Mouse (Mus musculus) liver, embryonic 16.5 days (tissue): ENCODE measurements around the gene Large2. TPM values are rescaled to one million over a fixed set of nuclear protein-coding genes. Genes with fewer than 3 reads are reported as not detected.

Experiments
- ATAC-seq: fragments of 200-750 bp; cut with Nextera tagmentation; 2 replicates; pipeline ENCODE4 v1.8.0; 2017; ENCODE audit warnings: low read depth, mild to moderate bottlenecking, moderate number of reproducible peaks, moderate library complexity
- H3K27ac ChIP-seq: fragments of 300-500 bp; sonication (generic); 2 replicates; pipeline ENCODE4 v1.5.1; 2014; ENCODE audit warnings: mild to moderate bottlenecking, low read length
- H3K27me3 ChIP-seq: fragments of 300-500 bp; sonication (generic); 2 replicates; pipeline ENCODE4 v1.6.1; 2014; ENCODE audit warnings: low read depth, low read length, mixed read lengths; ENCODE audit not compliant: control insufficient read depth, insufficient read depth
- H3K36me3 ChIP-seq: fragments of 300-500 bp; sonication (generic); 2 replicates; pipeline ENCODE4 v1.6.1; 2014; ENCODE audit warnings: mild to moderate bottlenecking; ENCODE audit not compliant: control insufficient read depth, insufficient read depth
- H3K4me1 ChIP-seq: fragments of 300-500 bp; sonication (generic); 2 replicates; pipeline ENCODE4 v1.6.1; 2014; ENCODE audit warnings: low read depth, low read length, mixed read lengths; ENCODE audit not compliant: control insufficient read depth
- H3K4me2 ChIP-seq: fragments of 300-500 bp; sonication (generic); 2 replicates; pipeline ENCODE4 v1.6.1; 2014; ENCODE audit warnings: low read depth, low read length, mixed read lengths
- H3K4me3 ChIP-seq: fragments of 300-500 bp; sonication (generic); 2 replicates; pipeline ENCODE4 v1.5.1; 2014; ENCODE audit warnings: low read depth, mild to moderate bottlenecking, low read length
- H3K9ac ChIP-seq: fragments of 300-500 bp; sonication (generic); 2 replicates; pipeline ENCODE4 v1.6.1; 2014; ENCODE audit warnings: low read depth, low read length
- H3K9me3 ChIP-seq: fragments of 300-500 bp; sonication (generic); replicated peaks from 2 replicates; pipeline ENCODE4 v1.6.1; 2016; ENCODE audit warnings: low read length; ENCODE audit not compliant: control insufficient read depth
- WGBS: fragments of 180-500 bp; shearing (Covaris S2); extraction: QIAGEN DNeasy Blood & Tissue Kit; methylation state at CpG from one replicate; pipeline ENCODE4 v1.1.7; 2014; ENCODE audit not compliant: insufficient replicate concordance; 5-methylcytosine and 5-hydroxymethylcytosine counted together
- polyA plus RNA-seq: library from polyadenylated mRNA; unstranded; fragments of >200 nt; fragmentation: Nextera tagmentation; extraction: Ambion mirVana; gene quantifications from 2 replicates; pipeline ENCODE4 v1.2.1, GENCODE M21; 2015

The Large2 gene
- 2.5 and 3.5 TPM in 2 replicates for polyA plus RNA-seq

- WGBS = 1% methylated on average over 16 of the region's 16 CpGs
- ATAC-seq = peak; percentile 16; the same call in 1 of the 2 replicates
- H3K4me3 ChIP-seq = peak within 1 kb of the TSS; percentile 93
- no peaks in the 10 kb centered on the region for H3K9me3 ChIP-seq
- peaks cover 21% of the 10 kb centered on the region for H3K4me1 ChIP-seq
- peak within 1 kb of the TSS; percentile 87 for H3K9ac ChIP-seq
- peaks cover 29% of the 10 kb centered on the region for H3K27me3 ChIP-seq
- peak within 1 kb of the TSS; percentile 99 for H3K4me2 ChIP-seq
- H3K36me3 ChIP-seq = peaks cover 16% of the 10 kb centered on the region
- peak within 1 kb of the TSS; percentile 86 for H3K27ac ChIP-seq
Measured at GRCm38 (mm10) chr2:92374514-92374913, at the start of gene Large2, which contains the start of gene Pex16. Gene Large2, minus strand, starts transcription at chr2:92374869. Gene Pex16, plus strand, starts transcription at chr2:92374676.

GRCm38 (mm10) chr2:92423702-92424461 is 49.2 kb upstream of the Large2 start:
- Histone ChIP-seq H3K4me3 (no peak overlapping the region), H3K36me3 (peaks cover 42% of the 10 kb centered on the region), H3K27me3 (no peaks in the 10 kb centered on the region), H3K9me3 (no peaks in the 10 kb centered on the region), H3K27ac (no peak overlapping the region), H3K4me1 (peaks cover 17% of the 10 kb centered on the region), H3K4me2 (no peak overlapping the region), H3K9ac (no peak overlapping the region)
- 66% methylated on average over 9 of the region's 9 CpGs for WGBS
- no peak for ATAC-seq

GRCm38 (mm10) chr2:92423156-92423555 is 48.5 kb upstream of the Large2 start:
- Histone ChIP-seq H3K4me1 (peaks cover 10% of the 10 kb centered on the region), H3K9me3 (no peaks in the 10 kb centered on the region), H3K27ac (no peak overlapping the region), H3K4me2 (no peak overlapping the region), H3K4me3 (no peak overlapping the region), H3K9ac (no peak overlapping the region), H3K27me3 (no peaks in the 10 kb centered on the region), H3K36me3 (peaks cover 42% of the 10 kb centered on the region)
- no peak for ATAC-seq
- 79% methylated on average over 9 of the region's 9 CpGs for WGBS

GRCm38 (mm10) chr2:92422388-92423135 is 47.9 kb upstream of the Large2 start:
- H3K36me3 ChIP-seq = peaks cover 42% of the 10 kb centered on the region
- no peak overlapping the region for H3K4me2 ChIP-seq
- H3K4me3 ChIP-seq = no peak overlapping the region
- ATAC-seq = no peak
- no peaks in the 10 kb centered on the region for H3K27me3 ChIP-seq
- peaks cover 8% of the 10 kb centered on the region for H3K4me1 ChIP-seq
- no peak overlapping the region; the same call in 1 of the 2 replicates for H3K27ac ChIP-seq
- H3K9ac ChIP-seq = no peak overlapping the region
- no peaks in the 10 kb centered on the region for H3K9me3 ChIP-seq
- 49% methylated on average over 10 of the region's 10 CpGs for WGBS

GRCm38 (mm10) chr2:92421723-92422387 is 47.2 kb upstream of the Large2 start:
- H3K4me2 ChIP-seq = no peak overlapping the region
- WGBS = 77% methylated on average over 7 of the region's 7 CpGs
- H3K27ac ChIP-seq = no peak overlapping the region; the same call in 1 of the 2 replicates
- ATAC-seq = peak; percentile 70
- no peak overlapping the region for H3K9ac ChIP-seq
- H3K36me3 ChIP-seq = peaks cover 42% of the 10 kb centered on the region
- H3K9me3 ChIP-seq = no peaks in the 10 kb centered on the region
- H3K4me3 ChIP-seq = no peak overlapping the region
- H3K27me3 ChIP-seq = no peaks in the 10 kb centered on the region
- H3K4me1 ChIP-seq = peaks cover 8% of the 10 kb centered on the region

- Histone ChIP-seq H3K9me3 (no peaks in the 10 kb centered on the region), H3K27ac (no peak overlapping the region), H3K36me3 (peaks cover 46% of the 10 kb centered on the region), H3K9ac (no peak overlapping the region), H3K4me2 (no peak overlapping the region), H3K4me3 (no peak overlapping the region), H3K4me1 (no peaks in the 10 kb centered on the region), H3K27me3 (no peaks in the 10 kb centered on the region)
- WGBS = 88% methylated on average over 10 of the region's 10 CpGs
- no peak for ATAC-seq
Measured at GRCm38 (mm10) chr2:92411705-92412104, 37.0 kb upstream of the Large2 start.

GRCm38 (mm10) chr2:92408309-92409045 is 33.8 kb upstream of the Large2 start:
- no peak for ATAC-seq
- no peak overlapping the region for H3K9ac ChIP-seq
- no peak overlapping the region for H3K27ac ChIP-seq
- H3K9me3 ChIP-seq = no peaks in the 10 kb centered on the region
- WGBS = 79% methylated on average over 18 of the region's 18 CpGs
- H3K4me2 ChIP-seq = no peak overlapping the region
- peaks cover 43% of the 10 kb centered on the region for H3K36me3 ChIP-seq
- no peak overlapping the region for H3K4me3 ChIP-seq
- H3K4me1 ChIP-seq = no peaks in the 10 kb centered on the region
- no peaks in the 10 kb centered on the region for H3K27me3 ChIP-seq

- Histone ChIP-seq H3K27me3 (peaks cover 10% of the 10 kb centered on the region), H3K36me3 (peaks cover 19% of the 10 kb centered on the region), H3K4me3 (no peak overlapping the region), H3K4me1 (no peaks in the 10 kb centered on the region; the same call in 1 of the 2 replicates), H3K9ac (no peak overlapping the region), H3K9me3 (no peaks in the 10 kb centered on the region), H3K4me2 (no peak overlapping the region), H3K27ac (no peak overlapping the region)
- ATAC-seq = no peak
- 80% methylated on average over 7 of the region's 7 CpGs for WGBS
Measured at GRCm38 (mm10) chr2:92405687-92406086, 31.0 kb upstream of the Large2 start.
